Mouse (Mus musculus) thymus, adult 2 months (tissue): ENCODE results near the gene Rab4b. TPM values are rescaled to one million over a fixed set of nuclear protein-coding genes. Genes with fewer than 3 reads are reported as not detected.

Source experiments
- DNase-seq: peaks from one replicate; pipeline ENCODE4 v3.0.0; 2021
- H3K27ac ChIP-seq: fragments of 200-500 bp; 2 replicates; pipeline ENCODE4 v1.5.1; 2012; ENCODE audit warnings: low read length, control low read depth; ENCODE audit not compliant: control insufficient read depth, insufficient read depth
- H3K27me3 ChIP-seq: fragments of 200-500 bp; 2 replicates; pipeline ENCODE4 v1.6.1; 2012; ENCODE audit warnings: mild to moderate bottlenecking, low read length, moderate library complexity, mixed read lengths; ENCODE audit not compliant: control insufficient read depth, insufficient read depth
- H3K36me3 ChIP-seq: fragments of 200-500 bp; 2 replicates; pipeline ENCODE4 v1.6.1; 2012; ENCODE audit warnings: mild to moderate bottlenecking, low read length, moderate library complexity; ENCODE audit not compliant: control insufficient read depth, insufficient read depth
- H3K4me1 ChIP-seq: fragments of 200-500 bp; replicated peaks from 2 replicates; pipeline ENCODE4 v1.6.1; 2012; ENCODE audit warnings: low read length; ENCODE audit not compliant: control insufficient read depth, insufficient read depth
- H3K4me3 ChIP-seq: fragments of 200-500 bp; 2 replicates; pipeline ENCODE4 v1.5.1; 2012; ENCODE audit warnings: mild to moderate bottlenecking, low read length, control low read depth, moderate library complexity; ENCODE audit not compliant: control insufficient read depth, insufficient read depth
- CTCF ChIP-seq: fragments of 200-500 bp; IDR thresholded peaks from 2 replicates; pipeline ENCODE4 v1.5.1; 2012; ENCODE audit warnings: mild to moderate bottlenecking, control low read depth, low read length, moderate library complexity, borderline replicate concordance; ENCODE audit not compliant: control insufficient read depth, poor library complexity, insufficient read depth; ENCODE audit errors: extremely low read depth
- POLR2A ChIP-seq: fragments of 200-500 bp; IDR thresholded peaks from 2 replicates; pipeline ENCODE4 v1.6.1; 2012; ENCODE audit warnings: mild to moderate bottlenecking, low read length, control low read depth, moderate library complexity; ENCODE audit not compliant: control insufficient read depth, poor library complexity, insufficient read depth; ENCODE audit errors: extremely low read depth
- WGBS: fragments of 180-500 bp; shearing (Covaris S2); methylation state at CpG from one replicate; pipeline ENCODE4 v1.1.7; 2018; 5-methylcytosine and 5-hydroxymethylcytosine counted together
- polyA plus RNA-seq: library from polyadenylated mRNA; depleted of rRNA; stranded (reverse); fragments of >200 nt; gene quantifications from 2 replicates; pipeline ENCODE4 v1.2.3, GENCODE M21; 2012; rRNA removed

The Rab4b gene
- polyA plus RNA-seq, 1 experiment: 136 TPM

DNA sequence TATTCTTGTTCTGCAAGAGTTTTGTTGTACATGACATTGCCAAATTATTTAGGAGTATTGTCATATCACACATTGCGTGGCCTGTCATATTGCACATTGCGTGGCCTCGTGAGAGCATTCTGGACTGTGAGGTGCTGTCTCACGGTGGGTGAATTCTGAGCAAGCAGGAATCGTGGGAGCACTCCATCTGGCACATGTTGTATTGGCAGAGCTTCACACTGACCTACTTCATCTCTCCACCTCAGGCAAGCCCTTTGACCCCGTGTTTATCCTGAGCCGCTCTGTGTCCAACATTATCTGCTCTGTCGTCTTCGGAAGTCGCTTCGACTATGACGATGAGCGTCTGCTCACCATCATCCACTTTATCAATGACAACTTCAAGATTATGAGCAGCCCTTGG is 49.8 kb downstream of the Rab4b start:
- Histone ChIP-seq H3K27ac (no peak overlapping the region), H3K4me3 (no peak overlapping the region), H3K36me3 (no peaks in the 10 kb centered on the region), H3K4me1 (no peaks in the 10 kb centered on the region), H3K27me3 (no peaks in the 10 kb centered on the region)
- no peak for TF ChIP-seq POLR2A
- no peak for TF ChIP-seq CTCF
- WGBS: 93% methylated on average over 13 of the region's 13 CpGs
- DNase-seq: no peak

DNA sequence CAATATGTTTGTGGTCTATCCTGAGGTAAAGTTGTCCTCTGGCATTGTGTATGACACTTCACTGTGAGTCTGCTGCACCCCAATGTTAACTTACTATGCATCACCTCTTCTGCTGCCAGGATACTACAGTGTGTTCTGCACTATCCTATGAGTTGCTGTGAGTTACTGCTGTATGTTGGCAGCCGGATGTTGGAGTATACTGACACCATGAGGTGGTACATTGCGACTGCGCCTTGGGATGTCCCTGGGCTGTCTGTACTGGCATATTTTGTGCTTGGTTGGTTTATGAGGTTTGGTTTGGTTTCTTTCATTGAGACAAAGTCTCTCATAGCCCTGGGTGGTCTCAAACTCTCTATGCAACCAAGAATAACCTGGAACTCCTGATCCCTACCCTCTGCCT is 50.5 kb downstream of the Rab4b start:
- peak; percentile 14 for DNase-seq
- TF ChIP-seq CTCF (no peak), POLR2A (no peak)
- H3K4me1 ChIP-seq: no peaks in the 10 kb centered on the region
- no peaks in the 10 kb centered on the region for H3K36me3 ChIP-seq
- H3K27ac ChIP-seq: no peak overlapping the region
- 44% methylated on average over 3 of the region's 3 CpGs for WGBS
- H3K27me3 ChIP-seq: no peaks in the 10 kb centered on the region
- H3K4me3 ChIP-seq: no peak overlapping the region

DNA sequence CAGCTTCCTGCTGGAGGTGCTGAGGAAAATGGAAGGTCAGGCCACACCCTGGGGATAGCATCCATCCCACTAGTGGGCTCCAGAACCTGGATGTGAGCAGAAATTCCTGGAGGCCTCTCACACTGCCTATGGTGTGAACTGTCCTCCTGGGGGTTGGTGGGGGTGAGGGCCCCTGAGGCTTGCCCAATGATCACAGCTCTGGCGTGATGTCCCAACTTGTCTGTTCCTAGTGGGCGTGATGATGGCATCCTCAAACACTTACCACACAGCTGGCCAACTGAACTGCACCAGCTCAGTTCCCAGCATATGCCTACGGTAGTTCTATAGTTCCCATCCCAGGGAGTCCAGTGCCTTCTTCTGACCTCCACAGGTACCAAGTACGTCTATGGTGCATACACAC is 53.7 kb downstream of the Rab4b start:
- no peak for DNase-seq
- Histone ChIP-seq H3K4me3 (no peak overlapping the region), H3K36me3 (no peaks in the 10 kb centered on the region), H3K27ac (no peak overlapping the region), H3K4me1 (no peaks in the 10 kb centered on the region), H3K27me3 (no peaks in the 10 kb centered on the region)
- WGBS: 95% methylated on average over 4 of the region's 4 CpGs
- TF ChIP-seq CTCF: no peak
- TF ChIP-seq POLR2A: no peak

DNA sequence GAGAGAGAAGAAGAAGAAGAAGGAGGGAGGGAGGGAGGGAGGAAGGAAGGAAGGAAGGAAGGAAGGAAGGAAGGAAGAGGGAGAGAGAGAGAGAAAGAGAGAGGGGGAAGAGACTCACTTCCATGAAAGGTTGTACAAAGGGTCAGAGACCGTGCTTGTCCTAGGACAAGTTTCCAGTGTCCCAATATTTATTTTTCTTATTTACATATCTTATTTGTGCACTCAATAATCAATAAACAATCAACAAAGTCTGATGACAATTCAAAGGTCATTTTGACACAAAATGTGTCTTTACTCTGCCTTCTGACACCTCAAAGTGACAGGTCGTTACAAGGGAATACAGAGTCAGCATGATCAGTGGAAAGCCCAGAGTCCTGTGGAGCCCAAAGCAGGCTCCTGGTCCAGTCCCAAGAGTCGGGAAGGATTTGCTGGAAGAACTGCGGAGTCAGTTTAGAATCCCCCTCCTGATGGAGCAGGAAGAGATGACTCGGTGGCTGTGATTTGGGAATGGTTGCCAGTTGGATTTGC is 54.3 kb downstream of the Rab4b start:
- no peak overlapping the region for H3K27ac ChIP-seq
- H3K4me3 ChIP-seq: no peak overlapping the region
- no peak for TF ChIP-seq CTCF
- no peak for TF ChIP-seq POLR2A
- no peak for DNase-seq
- H3K4me1 ChIP-seq: no peaks in the 10 kb centered on the region
- no peaks in the 10 kb centered on the region for H3K27me3 ChIP-seq
- WGBS: 82% methylated on average over 5 of the region's 5 CpGs
- H3K36me3 ChIP-seq: no peaks in the 10 kb centered on the region

DNA sequence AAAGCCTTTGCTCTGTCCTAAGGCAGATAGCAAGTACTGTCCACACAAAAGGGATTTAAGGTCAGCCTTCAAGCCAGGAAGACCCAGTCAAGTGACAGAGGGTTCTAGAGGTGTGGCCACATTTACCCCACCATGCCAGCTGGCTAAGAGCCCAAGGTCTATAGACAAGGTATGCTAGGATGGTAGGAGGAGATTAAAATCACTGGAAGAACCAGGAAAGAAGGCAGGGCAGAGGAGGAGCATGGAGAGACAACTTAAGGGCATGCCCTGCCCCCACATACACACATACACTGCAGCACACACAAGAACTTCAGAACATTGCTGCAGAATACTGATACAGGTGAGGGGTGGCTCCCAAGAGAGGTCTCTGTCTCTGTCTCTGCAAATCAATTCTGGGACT is 59.0 kb downstream of the Rab4b start, which contains the start of gene Cyp2f2:
Gene Cyp2f2, plus strand, starts transcription at position 234 of the 400 bp plus-strand sequence.
- H3K4me1 ChIP-seq: no peaks in the 10 kb centered on the region
- no peaks in the 10 kb centered on the region for H3K27me3 ChIP-seq
- no peaks in the 10 kb centered on the region for H3K36me3 ChIP-seq
- TF ChIP-seq CTCF: no peak
- TF ChIP-seq POLR2A: no peak
- no peak within 1 kb of the TSS for H3K4me3 ChIP-seq
- H3K27ac ChIP-seq: no peak within 1 kb of the TSS
- DNase-seq: no peak

Other genes with a start within 250 kb of the Rab4b start
- gene Cyp2a22, start 239.5 kb downstream of the Rab4b start, polyA plus RNA-seq: not detected in 2 replicates
- gene Cyp2a12, start 149.8 kb downstream of the Rab4b start, polyA plus RNA-seq: 1.0 TPM in 1 of 2 replicates, not detected in the other
- gene Cyp2f2, start 59.0 kb downstream of the Rab4b start, polyA plus RNA-seq: 19.2 and 24.7 TPM in 2 replicates
- gene Cyp2t4, start 25.2 kb downstream of the Rab4b start, polyA plus RNA-seq: 0.11 TPM in 1 of 2 replicates, not detected in the other
- 116 and 125 TPM in 2 replicates for gene Egln2, start 12.1 kb downstream of the Rab4b start, polyA plus RNA-seq
- gene Gm21983, start 2.2 kb upstream of the Rab4b start, polyA plus RNA-seq: 0.19 TPM in 1 of 2 replicates, not detected in the other
- gene Mia, start 2.3 kb upstream of the Rab4b start, polyA plus RNA-seq: 4.0 and 5.2 TPM in 2 replicates
- gene BC024978, start 16.9 kb upstream of the Rab4b start, polyA plus RNA-seq: 20.4 and 20.9 TPM in 2 replicates
- gene Snrpa, start 17.4 kb upstream of the Rab4b start, polyA plus RNA-seq: 293 and 316 TPM in 2 replicates
- gene Itpkc, start 49.8 kb upstream of the Rab4b start, polyA plus RNA-seq: 12.2 and 12.4 TPM in 2 replicates
- 53.1 and 57.8 TPM in 2 replicates for gene Coq8b, start 54.1 kb upstream of the Rab4b start, polyA plus RNA-seq
- 10.3 and 10.7 TPM in 2 replicates for gene Numbl, start 79.5 kb upstream of the Rab4b start, polyA plus RNA-seq
- 48.3 and 77.5 TPM in 2 replicates for gene Ltbp4, start 158.8 kb upstream of the Rab4b start, polyA plus RNA-seq
- gene Shkbp1, start 177.1 kb upstream of the Rab4b start, polyA plus RNA-seq: 203 and 206 TPM in 2 replicates
- not detected in 2 replicates for gene Gm20479, start 178.5 kb upstream of the Rab4b start, polyA plus RNA-seq